Mouse (Mus musculus) testis, adult 2 months (tissue): ENCODE results near the gene St6galnac3.

ENCODE experiments used
- CTCF ChIP-seq: fragments of 200-500 bp; IDR thresholded peaks from 2 replicates; pipeline ENCODE4 v1.5.1; 2012; ENCODE audit warnings: low read depth, mild to moderate bottlenecking, inconsistent platforms, low read length, moderate library complexity; ENCODE audit not compliant: control insufficient read depth, insufficient read depth, insufficient replicate concordance
- POLR2A ChIP-seq: fragments of 200-500 bp; IDR thresholded peaks from 2 replicates; pipeline ENCODE4 v1.6.1; 2012; ENCODE audit warnings: low read depth, mild to moderate bottlenecking, inconsistent platforms, low read length, moderate library complexity; ENCODE audit not compliant: control insufficient read depth

DNA sequence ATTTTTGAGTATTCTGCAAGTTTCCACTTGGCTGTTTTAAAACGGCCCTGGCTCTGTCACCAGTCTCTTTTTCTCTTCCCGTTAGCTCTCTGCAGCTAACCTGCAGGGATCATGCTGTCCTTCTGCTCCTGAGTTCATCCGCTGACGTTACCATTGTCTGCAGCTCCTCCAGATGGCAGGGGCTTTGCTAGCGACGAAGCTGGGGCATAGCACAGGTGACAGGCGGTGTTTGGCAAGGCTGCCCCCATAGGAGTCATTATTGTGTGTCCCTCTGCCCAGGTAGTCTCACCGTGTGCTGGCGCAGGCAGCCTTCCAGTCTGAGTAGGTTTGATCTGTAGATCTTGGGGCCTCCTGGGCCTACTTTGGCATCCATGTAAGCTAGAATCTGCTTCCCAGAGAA is 432.6 kb downstream of the St6galnac3 start:
- no peak for TF ChIP-seq POLR2A
- no peak for TF ChIP-seq CTCF
